Mouse (Mus musculus): Measurements from ENCODE around the gene Nanos1. TPM values are rescaled to one million over a fixed set of nuclear protein-coding genes. Genes with fewer than 3 reads are reported as not detected.

Nanos1 gene
- total and polyA plus RNA-seq, 3 experiments = 4.5 to 4.6 TPM; not detected in 1

- Histone ChIP-seq H3K9me3 (replicated peaks; ENCODE audit: insufficient read depth, low read length) (no peaks in the 10 kb centered on the region), H3K79me2 (ENCODE audit: control insufficient read depth, insufficient read depth, low read length, poor library complexity) (no peaks in the 10 kb centered on the region), H3K9ac (ENCODE audit: control insufficient read depth, low read depth, low read length, poor library complexity, severe bottlenecking) (no peak overlapping the region), H3K27ac (ENCODE audit: control insufficient read depth, low read depth, low read length) (no peak overlapping the region), H3K4me1 (ENCODE audit: control insufficient read depth in 1 of 2, insufficient read depth in 2 of 2, low read length in 2 of 2) (peaks cover 0 to 4% of the 10 kb centered on the region in 2 experiments; a peak in 2 of 4 replicates), H3K4me3 (ENCODE audit: control insufficient read depth in 1 of 2, insufficient read depth in 1 of 2, low read depth in 2 of 2, low read length in 2 of 2) (no peak overlapping the region), H3K36me3 (ENCODE audit: control insufficient read depth in 1 of 2, insufficient read depth in 2 of 2, low read length in 2 of 2) (no peaks in the 10 kb centered on the region; a peak in 1 of 4 replicates), H3K27me3 (ENCODE audit: control insufficient read depth in 1 of 2, insufficient read depth in 2 of 2, low read length in 2 of 2) (peaks cover 4 to 10% of the 10 kb centered on the region in 2 experiments; a peak in 3 of 4 replicates)
- peak; percentile 85 for DNase-seq (ENCODE audit: low read depth, low spot score)
- no peak for TF ChIP-seq MYC (IDR thresholded peaks at IDR 0.05; ENCODE audit: low read depth, low read length)
- peak; percentile 97 for TF ChIP-seq ZC3H11A (IDR thresholded peaks at IDR 0.05; ENCODE audit: low read depth, low read length)
- TF ChIP-seq MEF2A (IDR thresholded peaks at IDR 0.05; ENCODE audit: extremely low read depth, insufficient replicate concordance, low read depth, low read length, poor library complexity, severe bottlenecking) = no peak
- TF ChIP-seq MAFK (IDR thresholded peaks at IDR 0.05; ENCODE audit: borderline replicate concordance, low read depth, low read length) = no peak
- TF ChIP-seq RCOR1 (IDR thresholded peaks at IDR 0.05; ENCODE audit: low read depth, low read length) = 0 out of 2 replicates have a peak, but pooled peaks have one; percentile 9
- no peak for TF ChIP-seq E2F4 (IDR thresholded peaks at IDR 0.05; ENCODE audit: borderline replicate concordance, low read depth, low read length)
- TF ChIP-seq MXI1 (IDR thresholded peaks at IDR 0.05; ENCODE audit: low read depth, low read length) = no peak
- TF ChIP-seq RAD21 (IDR thresholded peaks at IDR 0.05; ENCODE audit: low read depth, low read length) = peak; percentile 95
- no peak for TF ChIP-seq MYB (IDR thresholded peaks at IDR 0.05; ENCODE audit: low read depth, low read length)
- peak; percentile 63; the same call in 1 of the 2 replicates for TF ChIP-seq GATA1 (IDR thresholded peaks at IDR 0.05; ENCODE audit: low read depth, low read length)
- TF ChIP-seq JUND (IDR thresholded peaks at IDR 0.05; ENCODE audit: low read depth, low read length) = no peak
- TF ChIP-seq TBP (IDR thresholded peaks at IDR 0.05; ENCODE audit: low read depth, low read length) = no peak
- TF ChIP-seq ZNF384 (IDR thresholded peaks at IDR 0.05; ENCODE audit: low read depth, low read length) = 0 out of 2 replicates have a peak, but pooled peaks have one; percentile 43
- no peak for TF ChIP-seq NRF1 (IDR thresholded peaks at IDR 0.05; ENCODE audit: insufficient read depth, low read depth, low read length, poor library complexity, severe bottlenecking)
- TF ChIP-seq CTCF (IDR thresholded peaks at IDR 0.05 in 2 of 3, conservative IDR thresholded peaks at IDR 0.05 in 1 of 3; ENCODE audit: control insufficient read depth in 1 of 3, insufficient read depth in 1 of 3, low read depth in 2 of 3, low read length in 3 of 3, poor library complexity in 1 of 3, severe bottlenecking in 1 of 3) = peak; percentile 93 to 99 (median 96)
- no peak for TF ChIP-seq POLR2AphosphoS5 (IDR thresholded peaks at IDR 0.05; ENCODE audit: borderline replicate concordance, low read depth, low read length)
- no peak for TF ChIP-seq BHLHE40 (IDR thresholded peaks at IDR 0.05; ENCODE audit: borderline replicate concordance, low read depth, low read length)
- no peak for TF ChIP-seq TCF12 (IDR thresholded peaks at IDR 0.05; ENCODE audit: low read depth, low read length)
- 0 out of 2 replicates have a peak, but pooled peaks have one; percentile 28 for TF ChIP-seq MAZ (IDR thresholded peaks at IDR 0.05; ENCODE audit: low read depth, low read length)
- TF ChIP-seq SMC3 (IDR thresholded peaks at IDR 0.05; ENCODE audit: low read depth, low read length) = peak; percentile 99
These were observed 25.4 kb upstream of the Nanos1 start for GRCm38 (mm10) chr19:60730281-60730852.
